Mouse (Mus musculus) neural tube, embryonic 11.5 days (tissue): ENCODE measurements around the gene Cish. TPM values are rescaled to one million over a fixed set of nuclear protein-coding genes. Genes with fewer than 3 reads are reported as not detected.

ENCODE experiments used
- ATAC-seq: fragments of 200-750 bp; cut with Nextera tagmentation; 2 replicates; pipeline ENCODE4 v1.8.0; 2017; ENCODE audit warnings: moderate number of reproducible peaks, mild to moderate bottlenecking, moderate TSS enrichment, moderate library complexity; ENCODE audit not compliant: insufficient read depth, low FRiP score, low TSS enrichment
- DNase-seq: peaks from one replicate; pipeline ENCODE4 v3.0.0-alpha.2; 2015; ENCODE audit warnings: low spot score
- H3K27ac ChIP-seq: fragments of 300-500 bp; sonication (generic); 2 replicates; pipeline ENCODE4 v1.5.1; 2014; ENCODE audit warnings: low read depth, mild to moderate bottlenecking, low read length
- H3K27me3 ChIP-seq: fragments of 300-500 bp; sonication (generic); 2 replicates; pipeline ENCODE4 v1.6.1; 2014; ENCODE audit warnings: mild to moderate bottlenecking, low read length, mixed read lengths; ENCODE audit not compliant: control insufficient read depth, insufficient read depth
- H3K36me3 ChIP-seq: fragments of 300-500 bp; sonication (generic); 2 replicates; pipeline ENCODE4 v1.6.1; 2014; ENCODE audit warnings: mild to moderate bottlenecking, low read length, moderate library complexity, mixed read lengths; ENCODE audit not compliant: control insufficient read depth, insufficient read depth
- H3K4me1 ChIP-seq: fragments of 300-500 bp; sonication (generic); 2 replicates; pipeline ENCODE4 v1.6.1; 2014; ENCODE audit warnings: low read length, mixed read lengths; ENCODE audit not compliant: control insufficient read depth, insufficient read depth
- H3K4me2 ChIP-seq: fragments of 300-500 bp; sonication (generic); 2 replicates; pipeline ENCODE4 v1.6.1; 2014; ENCODE audit warnings: low read depth, mild to moderate bottlenecking, moderate library complexity
- H3K4me3 ChIP-seq: fragments of 300-500 bp; sonication (generic); 2 replicates; pipeline ENCODE4 v1.5.1; 2014; ENCODE audit warnings: low read depth, low read length
- H3K9ac ChIP-seq: fragments of 300-500 bp; sonication (generic); 2 replicates; pipeline ENCODE4 v1.6.1; 2014; ENCODE audit warnings: mild to moderate bottlenecking, low read length
- H3K9me3 ChIP-seq: fragments of 300-500 bp; sonication (generic); 2 replicates; pipeline ENCODE4 v1.6.1; 2016; ENCODE audit warnings: low read length; ENCODE audit not compliant: control insufficient read depth
- WGBS: fragments of 180-500 bp; shearing (Covaris S2); extraction: QIAGEN DNeasy Blood & Tissue Kit; methylation state at CpG from one replicate; pipeline ENCODE4 v1.1.7; 2014; 5-methylcytosine and 5-hydroxymethylcytosine counted together
- polyA plus RNA-seq: library from polyadenylated mRNA; unstranded; fragments of >200 nt; fragmentation: Nextera tagmentation; extraction: Ambion mirVana; gene quantifications from 2 replicates; pipeline ENCODE4 v1.2.1, GENCODE M21; 2014

Cish gene
- polyA plus RNA-seq, 1 experiment from 2014 or later, result 5.1 TPM

GRCm38 (mm10) chr9:107260429-107260828 is 35.4 kb upstream of the Cish start:
- no peak overlapping the region for H3K9ac ChIP-seq
- H3K36me3 ChIP-seq, result no peaks in the 10 kb centered on the region
- H3K27me3 ChIP-seq, result no peaks in the 10 kb centered on the region
- H3K4me3 ChIP-seq, result no peak overlapping the region
- no peak for ATAC-seq
- H3K4me1 ChIP-seq, result no peaks in the 10 kb centered on the region; the same call in 1 of the 2 replicates
- H3K27ac ChIP-seq, result no peak overlapping the region
- no peaks in the 10 kb centered on the region for H3K9me3 ChIP-seq
- no peak overlapping the region for H3K4me2 ChIP-seq
- no peak for DNase-seq
- 66% methylated on average over 2 of the region's 2 CpGs for WGBS

GRCm38 (mm10) chr9:107260836-107261235 is 35.0 kb upstream of the Cish start:
- DNase-seq (no peak), ATAC-seq (no peak)
- H3K27me3 ChIP-seq, result no peaks in the 10 kb centered on the region
- 73% methylated on average over 8 of the region's 8 CpGs for WGBS
- no peak overlapping the region for H3K4me2 ChIP-seq
- no peaks in the 10 kb centered on the region for H3K36me3 ChIP-seq
- no peaks in the 10 kb centered on the region for H3K4me1 ChIP-seq
- H3K27ac ChIP-seq, result no peak overlapping the region
- no peak overlapping the region for H3K9ac ChIP-seq
- no peak overlapping the region for H3K4me3 ChIP-seq
- H3K9me3 ChIP-seq, result no peaks in the 10 kb centered on the region

GRCm38 (mm10) chr9:107261792-107262191 is 34.0 kb upstream of the Cish start:
- Histone ChIP-seq H3K4me2 (no peak overlapping the region), H3K27me3 (no peaks in the 10 kb centered on the region), H3K4me1 (no peaks in the 10 kb centered on the region), H3K27ac (no peak overlapping the region), H3K36me3 (no peaks in the 10 kb centered on the region), H3K4me3 (no peak overlapping the region), H3K9me3 (no peaks in the 10 kb centered on the region), H3K9ac (no peak overlapping the region)
- WGBS, result 76% methylated on average over 6 of the region's 6 CpGs
- ATAC-seq (no peak), DNase-seq (no peak)

GRCm38 (mm10) chr9:107262375-107262774 is 33.5 kb upstream of the Cish start:
- Histone ChIP-seq H3K9me3 (no peaks in the 10 kb centered on the region), H3K4me2 (no peak overlapping the region), H3K36me3 (no peaks in the 10 kb centered on the region), H3K4me1 (no peaks in the 10 kb centered on the region), H3K9ac (no peak overlapping the region), H3K4me3 (no peak overlapping the region), H3K27ac (no peak overlapping the region), H3K27me3 (no peaks in the 10 kb centered on the region)
- ATAC-seq, result no peak
- WGBS, result 79% methylated on average over 7 of the region's 7 CpGs
- no peak for DNase-seq

- WGBS, result 89% methylated on average over 5 of the region's 5 CpGs
- ATAC-seq, result no peak
- H3K9ac ChIP-seq, result no peak overlapping the region
- no peaks in the 10 kb centered on the region for H3K4me1 ChIP-seq
- no peaks in the 10 kb centered on the region for H3K36me3 ChIP-seq
- no peaks in the 10 kb centered on the region for H3K27me3 ChIP-seq
- H3K27ac ChIP-seq, result no peak overlapping the region
- no peak for DNase-seq
- no peak overlapping the region for H3K4me3 ChIP-seq
- H3K9me3 ChIP-seq, result no peaks in the 10 kb centered on the region
- no peak overlapping the region for H3K4me2 ChIP-seq
Measured at GRCm38 (mm10) chr9:107263912-107264311, 31.9 kb upstream of the Cish start.

GRCm38 (mm10) chr9:107264731-107265130 is 31.1 kb upstream of the Cish start:
- no peaks in the 10 kb centered on the region for H3K36me3 ChIP-seq
- H3K27ac ChIP-seq, result no peak overlapping the region
- no peak overlapping the region for H3K4me2 ChIP-seq
- H3K4me3 ChIP-seq, result no peak overlapping the region
- H3K9ac ChIP-seq, result no peak overlapping the region
- no peaks in the 10 kb centered on the region for H3K9me3 ChIP-seq
- H3K27me3 ChIP-seq, result no peaks in the 10 kb centered on the region
- ATAC-seq (no peak), DNase-seq (no peak)
- WGBS, result 71% methylated on average over 3 of the region's 3 CpGs
- no peaks in the 10 kb centered on the region for H3K4me1 ChIP-seq

GRCm38 (mm10) chr9:107267028-107267427 is 28.8 kb upstream of the Cish start:
- H3K4me3 ChIP-seq, result no peak overlapping the region
- no peaks in the 10 kb centered on the region for H3K27me3 ChIP-seq
- H3K9me3 ChIP-seq, result no peaks in the 10 kb centered on the region
- no peak overlapping the region for H3K9ac ChIP-seq
- H3K4me1 ChIP-seq, result no peaks in the 10 kb centered on the region
- DNase-seq (no peak), ATAC-seq (no peak)
- no peak overlapping the region for H3K4me2 ChIP-seq
- H3K36me3 ChIP-seq, result no peaks in the 10 kb centered on the region
- WGBS, result 55% methylated on average over 1 of the region's 1 CpGs
- H3K27ac ChIP-seq, result no peak overlapping the region

- Histone ChIP-seq H3K9ac (no peak overlapping the region), H3K27ac (no peak overlapping the region), H3K4me2 (no peak overlapping the region), H3K9me3 (no peaks in the 10 kb centered on the region), H3K4me3 (no peak overlapping the region), H3K36me3 (no peaks in the 10 kb centered on the region), H3K27me3 (no peaks in the 10 kb centered on the region), H3K4me1 (no peaks in the 10 kb centered on the region)
- ATAC-seq (no peak), DNase-seq (no peak)
- WGBS, result 52% methylated on average over 4 of the region's 4 CpGs
Measured at GRCm38 (mm10) chr9:107267721-107268402, 28.0 kb upstream of the Cish start.

GRCm38 (mm10) chr9:107269772-107270171 is 26.1 kb upstream of the Cish start:
- Histone ChIP-seq H3K9me3 (no peaks in the 10 kb centered on the region), H3K4me2 (no peak overlapping the region), H3K27ac (no peak overlapping the region), H3K4me1 (no peaks in the 10 kb centered on the region), H3K27me3 (no peaks in the 10 kb centered on the region), H3K36me3 (no peaks in the 10 kb centered on the region), H3K9ac (no peak overlapping the region), H3K4me3 (no peak overlapping the region)
- DNase-seq (no peak), ATAC-seq (no peak)
- WGBS, result 93% methylated on average over 1 of the region's 1 CpGs
